In genomic region chr11:59379547-59379946, GRCm38 (mm10) we compare ENCODE assay signal across 1 mouse cellular context.
TF ChIP-seq lines count a peak whose summit lies in the region.

No protein-coding gene starts in this region.

TF ChIP-seq in CH12.LX, 34 proteins besides CTCF, POLR2A, EP300 and RAD21 (continued from another document):
- peak; percentile 98 for TF ChIP-seq CHD1 (IDR thresholded peaks at IDR 0.05; ENCODE audit: low read depth, low read length)
